Mouse (Mus musculus) limb, embryonic 14.5 days (tissue): ENCODE data around the gene Spdye4a. TPM values are rescaled to one million over a fixed set of nuclear protein-coding genes. Genes with fewer than 3 reads are reported as not detected.
"Not testable (repeated sequence)": the region's sequence is repeated elsewhere in the genome, so short reads cannot be mapped to it uniquely, and the experiment has no call there.

ENCODE experiments used
- ATAC-seq: fragments of 200-750 bp; cut with Nextera tagmentation; 2 replicates; pipeline ENCODE4 v1.8.0; 2017; ENCODE audit warnings: low read depth, moderate number of reproducible peaks, moderate TSS enrichment; ENCODE audit not compliant: low FRiP score
- DNase-seq: peaks from one replicate; pipeline ENCODE4 v3.0.0-alpha.2; 2015; ENCODE audit warnings: low spot score
- H3K27ac ChIP-seq: fragments of 300-500 bp; sonication (generic); replicated peaks from 2 replicates; pipeline ENCODE4 v1.5.1; 2014; ENCODE audit warnings: low read depth, mild to moderate bottlenecking, low read length, moderate library complexity, mixed read lengths
- H3K27me3 ChIP-seq: fragments of 300-500 bp; sonication (generic); 2 replicates; pipeline ENCODE4 v1.6.1; 2014; ENCODE audit warnings: low read length, mixed read lengths; ENCODE audit not compliant: control insufficient read depth, insufficient read depth
- H3K36me3 ChIP-seq: fragments of 300-500 bp; sonication (generic); 2 replicates; pipeline ENCODE4 v1.6.1; 2014; ENCODE audit warnings: mild to moderate bottlenecking, low read length, moderate library complexity, mixed read lengths; ENCODE audit not compliant: control insufficient read depth, insufficient read depth
- H3K4me1 ChIP-seq: fragments of 300-500 bp; sonication (generic); 2 replicates; pipeline ENCODE4 v1.6.1; 2014; ENCODE audit warnings: antibody characterized with exemption, low read length, mixed read lengths; ENCODE audit not compliant: control insufficient read depth, insufficient read depth
- H3K4me2 ChIP-seq: fragments of 300-500 bp; sonication (generic); replicated peaks from 2 replicates; pipeline ENCODE4 v1.6.1; 2014; ENCODE audit warnings: low read depth, mild to moderate bottlenecking, low read length, moderate library complexity; ENCODE audit not compliant: severe bottlenecking
- H3K4me3 ChIP-seq: fragments of 300-500 bp; sonication (generic); replicated peaks from 2 replicates; pipeline ENCODE4 v1.5.1; 2014; ENCODE audit warnings: low read length
- H3K9ac ChIP-seq: fragments of 300-500 bp; sonication (generic); 2 replicates; pipeline ENCODE4 v1.6.1; 2014; ENCODE audit warnings: mild to moderate bottlenecking, low read depth, low read length, moderate library complexity; ENCODE audit not compliant: severe bottlenecking
- H3K9me3 ChIP-seq: fragments of 300-500 bp; sonication (generic); 2 replicates; pipeline ENCODE4 v1.6.1; 2016; ENCODE audit warnings: low read length; ENCODE audit not compliant: control insufficient read depth
- POLR2A ChIP-seq: fragments of 200-500 bp; IDR thresholded peaks from 2 replicates; pipeline ENCODE4 v1.8.0; 2012; ENCODE audit warnings: inconsistent platforms, mild to moderate bottlenecking, moderate library complexity, borderline replicate concordance; ENCODE audit not compliant: insufficient read depth, insufficient read length; ENCODE audit errors: extremely low read depth
- WGBS: fragments of 180-500 bp; shearing (Covaris S2); extraction: QIAGEN DNeasy Blood & Tissue Kit; methylation state at CpG from one replicate; pipeline ENCODE4 v1.1.7; 2014; 5-methylcytosine and 5-hydroxymethylcytosine counted together
- polyA plus RNA-seq, 2 experiments: library from polyadenylated mRNA; depleted of rRNA in 1 of 2; stranded (reverse) in 1 of 2; unstranded in 1 of 2; fragments of >200 nt; fragmentation: Nextera tagmentation in 1 of 2; extraction: Ambion mirVana in 1 of 2; gene quantifications; 2 replicates each; pipeline versions ENCODE4 v1.2.1 to v1.2.3; 2012 to 2014

Gene Spdye4a
- polyA plus RNA-seq, 2 experiments: not detected

- Histone ChIP-seq H3K36me3 (no peaks in the 10 kb centered on the region), H3K4me1 (no peaks in the 10 kb centered on the region), H3K4me3 (no peak overlapping the region), H3K9ac (no peak overlapping the region), H3K4me2 (no peak overlapping the region), H3K9me3 (peaks cover 6% of the 10 kb centered on the region; the same call in 1 of the 2 replicates), H3K27me3 (no peaks in the 10 kb centered on the region), H3K27ac (no peak overlapping the region)
- TF ChIP-seq POLR2A: no peak
- ATAC-seq: no peak
- DNase-seq: no peak
- 76% methylated on average over 3 of the region's 3 CpGs for WGBS
Observed at GRCm38 (mm10) chr5:143205015-143205414, 21.7 kb downstream of the Spdye4a start.

GRCm38 (mm10) chr5:143196506-143196905, 30.2 kb downstream of the Spdye4a start:
- no peak for DNase-seq
- no peaks in the 10 kb centered on the region for H3K27me3 ChIP-seq
- no peak for ATAC-seq
- WGBS: 85% methylated on average over 4 of the region's 4 CpGs
- no peaks in the 10 kb centered on the region for H3K4me1 ChIP-seq
- H3K4me2 ChIP-seq: no peak overlapping the region
- no peak overlapping the region for H3K9ac ChIP-seq
- no peak overlapping the region for H3K27ac ChIP-seq
- no peak for TF ChIP-seq POLR2A
- H3K36me3 ChIP-seq: no peaks in the 10 kb centered on the region
- no peaks in the 10 kb centered on the region for H3K9me3 ChIP-seq
- no peak overlapping the region for H3K4me3 ChIP-seq

DNA sequence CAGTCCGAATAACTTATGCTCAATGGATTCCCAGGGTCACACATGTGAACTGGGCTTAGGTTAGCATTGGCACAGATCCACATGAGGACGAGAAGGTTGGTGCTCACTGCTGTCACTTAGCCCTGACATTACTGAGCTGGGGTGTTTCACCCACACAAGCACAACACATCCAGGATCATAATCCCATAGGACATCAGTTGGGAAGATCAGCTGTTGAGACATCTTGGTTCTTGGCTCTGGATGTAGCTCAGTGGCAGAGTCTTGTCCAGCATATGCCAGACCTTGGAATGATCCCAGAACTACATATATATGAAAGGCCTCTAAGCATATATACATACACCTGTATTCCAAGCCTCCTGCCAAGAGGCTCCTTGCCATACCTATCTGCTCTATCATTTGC, 31.5 kb downstream of the Spdye4a start:
- Histone ChIP-seq H3K9ac (no peak overlapping the region), H3K27me3 (no peaks in the 10 kb centered on the region), H3K9me3 (no peaks in the 10 kb centered on the region), H3K27ac (no peak overlapping the region), H3K4me3 (no peak overlapping the region), H3K4me1 (no peaks in the 10 kb centered on the region), H3K4me2 (no peak overlapping the region), H3K36me3 (no peaks in the 10 kb centered on the region)
- DNase-seq: no peak
- no peak for ATAC-seq
- TF ChIP-seq POLR2A: no peak
- 54% methylated on average over 2 of the region's 2 CpGs for WGBS

- not testable (repeated sequence) for H3K9me3 ChIP-seq, H3K4me1 ChIP-seq, H3K27me3 ChIP-seq, ATAC-seq, H3K4me3 ChIP-seq, H3K36me3 ChIP-seq, H3K4me2 ChIP-seq, DNase-seq, H3K27ac ChIP-seq, H3K9ac ChIP-seq
- WGBS: 56% methylated on average over 8 of the region's 8 CpGs
Observed at GRCm38 (mm10) chr5:143194747-143195146, 31.9 kb downstream of the Spdye4a start.

GRCm38 (mm10) chr5:143192806-143193205, 33.9 kb downstream of the Spdye4a start:
- H3K9ac ChIP-seq: no peak overlapping the region
- H3K4me1 ChIP-seq: no peaks in the 10 kb centered on the region
- no peak overlapping the region for H3K4me3 ChIP-seq
- no peaks in the 10 kb centered on the region for H3K36me3 ChIP-seq
- no peak for DNase-seq
- H3K27ac ChIP-seq: no peak overlapping the region
- TF ChIP-seq POLR2A: no peak
- no peak overlapping the region for H3K4me2 ChIP-seq
- WGBS: 94% methylated on average over 8 of the region's 8 CpGs
- no peak for ATAC-seq
- H3K9me3 ChIP-seq: no peaks in the 10 kb centered on the region
- no peaks in the 10 kb centered on the region for H3K27me3 ChIP-seq

- H3K4me3 ChIP-seq, H3K27me3 ChIP-seq, H3K36me3 ChIP-seq, H3K9ac ChIP-seq, H3K27ac ChIP-seq, H3K9me3 ChIP-seq, H3K4me1 ChIP-seq, ATAC-seq, DNase-seq, H3K4me2 ChIP-seq: not testable (repeated sequence)
- no CpG with 5 or more reads among the region's 1 CpGs for WGBS
Observed at GRCm38 (mm10) chr5:143188014-143188413, 38.7 kb downstream of the Spdye4a start.
